Mouse (Mus musculus) ES-E14 (cell line): ENCODE results near the gene Asrgl1. TPM values are rescaled to one million over a fixed set of nuclear protein-coding genes. Genes with fewer than 3 reads are reported as not detected.
"Not testable (repeated sequence)": the region's sequence is repeated elsewhere in the genome, so short reads cannot be mapped to it uniquely, and the experiment has no call there.

Experiments
- DNase-seq: peaks from one replicate; pipeline ENCODE4 v3.0.0-alpha.2; 2013; ENCODE audit warnings: low read depth, low spot score
- H3K27ac ChIP-seq: 2 replicates; pipeline ENCODE4 v1.5.1; 2012; ENCODE audit warnings: low read depth, mild to moderate bottlenecking, low read length, moderate library complexity, mixed read lengths; ENCODE audit not compliant: poor library complexity, insufficient read depth, severe bottlenecking
- H3K36me3 ChIP-seq: 2 replicates; pipeline ENCODE4 v1.6.1; 2012; ENCODE audit warnings: mild to moderate bottlenecking, low read length, moderate library complexity, mixed read lengths; ENCODE audit not compliant: control insufficient read depth, poor library complexity, insufficient read depth, severe bottlenecking
- H3K4me1 ChIP-seq, 2 experiments: fragments of 150-350 bp in 1 of 2; sonication (generic) in 1 of 2; 2 replicates each; pipeline ENCODE4 v1.6.1; 2012; ENCODE audit warnings: low read length in 2 of 2, mild to moderate bottlenecking in 1 of 2, mixed read lengths in 1 of 2; ENCODE audit not compliant: control insufficient read depth in 2 of 2, insufficient read depth in 2 of 2, poor library complexity in 1 of 2
- H3K4me3 ChIP-seq, 2 experiments: fragments of 150-350 bp in 1 of 2; sonication (generic) in 1 of 2; 2 replicates each; pipeline ENCODE4 v1.5.1; 2012; ENCODE audit warnings: low read length in 2 of 2, low read depth in 1 of 2, mild to moderate bottlenecking in 1 of 2, mixed read lengths in 1 of 2; ENCODE audit not compliant: insufficient read depth in 1 of 2, poor library complexity in 1 of 2, severe bottlenecking in 1 of 2
- H3K9ac ChIP-seq: 2 replicates; pipeline ENCODE4 v1.6.1; 2012; ENCODE audit warnings: low read depth, mild to moderate bottlenecking, low read length, mixed read lengths; ENCODE audit not compliant: poor library complexity, insufficient read depth, severe bottlenecking
- H3K9me3 ChIP-seq: fragments of 150-350 bp; sonication (generic); 2 replicates; pipeline ENCODE4 v1.6.1; 2012; ENCODE audit warnings: low read depth, mild to moderate bottlenecking, low read length; ENCODE audit not compliant: control insufficient read depth, insufficient read depth
- CHD2 ChIP-seq: IDR thresholded peaks from 2 replicates; pipeline ENCODE4 v1.6.1; 2014; ENCODE audit warnings: mild to moderate bottlenecking, low read depth, low read length, inconsistent platforms
- HCFC1 ChIP-seq: IDR thresholded peaks from 2 replicates; pipeline ENCODE4 v1.6.1; 2012; ENCODE audit warnings: low read length, inconsistent platforms, borderline replicate concordance; ENCODE audit not compliant: insufficient read depth
- MAFK ChIP-seq: IDR thresholded peaks from 2 replicates; pipeline ENCODE4 v1.6.1; 2014; ENCODE audit warnings: mild to moderate bottlenecking, low read depth, low read length, inconsistent platforms; ENCODE audit not compliant: insufficient read depth
- ZC3H11A ChIP-seq: IDR thresholded peaks from 2 replicates; pipeline ENCODE4 v1.6.1; 2012; ENCODE audit warnings: low read depth, mild to moderate bottlenecking, inconsistent platforms, low read length, borderline replicate concordance
- ZNF384 ChIP-seq: IDR thresholded peaks from 2 replicates; pipeline ENCODE4 v1.6.1; 2012; ENCODE audit warnings: low read depth, low read length, inconsistent platforms
- in situ Hi-C, 2 experiments: fragments of 600-800 bp; cut with MboI; formaldehyde crosslinking; loops; one replicate each; pipeline ENCODE4 v1.15.1; 2025; ENCODE audit warnings: low sequenced_read_pairs in 2 of 2, inconsistent platforms in 1 of 2; ENCODE audit not compliant: unreplicated experiment in 2 of 2
- total RNA-seq: library from RNA; depleted of rRNA; stranded (reverse); fragments of 300-350 nt; gene quantifications from 2 replicates; pipeline ENCODE4 v1.2.3, GENCODE M21; 2012

Gene Asrgl1
- total RNA-seq, 1 experiment: 14.4 TPM

- H3K9me3 ChIP-seq: no peaks in the 10 kb centered on the region
- no peak overlapping the region for H3K4me3 ChIP-seq
- H3K36me3 ChIP-seq: no peaks in the 10 kb centered on the region
- DNase-seq: no peak
- TF ChIP-seq CHD2: no peak
- no peak for TF ChIP-seq ZC3H11A
- no peak overlapping the region for H3K27ac ChIP-seq
- no peaks in the 10 kb centered on the region for H3K4me1 ChIP-seq
- H3K9ac ChIP-seq: no peak overlapping the region
- in situ Hi-C loops: loop anchor here (10.0 to 25.0 kb wide), 3 partner anchors 103 to 235 kb away; partner anchors contain the start of genes Lrrn4cl (in 2 of the 2), Ahnak (in 1 of the 2) and Ubxn1 (in 1 of the 2)
Observed at GRCm38 (mm10) chr19:9090191-9090590, 45.2 kb downstream of the Asrgl1 start.

- no peaks in the 10 kb centered on the region for H3K9me3 ChIP-seq
- in situ Hi-C loops: loop anchor here (10.0 to 25.0 kb wide), 3 partner anchors 93 to 226 kb away; partner anchors contain the start of genes Ahnak (in 1 of the 2), Lrrn4cl (in 1 of the 2) and Ubxn1 (in 1 of the 2)
- no peaks in the 10 kb centered on the region for H3K36me3 ChIP-seq
- H3K9ac ChIP-seq: no peak within 1 kb of the TSS
- peaks cover 0 to 2% of the 10 kb centered on the region in 2 experiments; a peak in 1 of 4 replicates for H3K4me1 ChIP-seq
- no peak for TF ChIP-seq ZNF384
- TF ChIP-seq CHD2: no peak
- TF ChIP-seq MAFK: no peak
- no peak within 1 kb of the TSS for H3K27ac ChIP-seq
- no peak for DNase-seq
- no peak within 1 kb of the TSS for H3K4me3 ChIP-seq
Observed at GRCm38 (mm10) chr19:9087821-9088220, 47.6 kb downstream of the Asrgl1 start, which contains the start of gene Scgb1a1. Gene Scgb1a1, minus strand, starts transcription at chr19:9087958.

- H3K4me1 ChIP-seq, DNase-seq, H3K9me3 ChIP-seq, H3K9ac ChIP-seq, H3K4me3 ChIP-seq, H3K27ac ChIP-seq, H3K36me3 ChIP-seq: not testable (repeated sequence)
- in situ Hi-C loops: loop anchor here (10.0 to 25.0 kb wide), 3 partner anchors 89 to 222 kb away; partner anchors contain the start of genes Ahnak (in 1 of the 2), Lrrn4cl (in 1 of the 2) and Ubxn1 (in 1 of the 2)
Observed at GRCm38 (mm10) chr19:9083892-9084291, 51.5 kb downstream of the Asrgl1 start.

GRCm38 (mm10) chr19:9083010-9083355 is 52.5 kb downstream of the Asrgl1 start:
- Histone ChIP-seq H3K9ac (no peak overlapping the region), H3K4me1 (peaks cover 6 to 7% of the 10 kb centered on the region in 2 experiments; a peak in 3 of 4 replicates), H3K27ac (no peak overlapping the region), H3K9me3 (no peaks in the 10 kb centered on the region), H3K4me3 (peak overlapping the region in 1 of 2 experiments; percentile 43; a peak in 1 of 4 replicates), H3K36me3 (no peaks in the 10 kb centered on the region)
- in situ Hi-C loops: loop anchor here (10.0 to 25.0 kb wide), 3 partner anchors 88 to 221 kb away; partner anchors contain the start of genes Ahnak (in 1 of the 2), Lrrn4cl (in 1 of the 2) and Ubxn1 (in 1 of the 2)
- no peak for DNase-seq
- TF ChIP-seq ZNF384 (no peak), ZC3H11A (no peak), MAFK (no peak), CHD2 (no peak), HCFC1 (no peak)

- peak; percentile 77 for DNase-seq
- Histone ChIP-seq H3K36me3 (no peaks in the 10 kb centered on the region), H3K4me1 (peaks cover 6 to 9% of the 10 kb centered on the region in 2 experiments; a peak in 3 of 4 replicates), H3K27ac (no peak overlapping the region), H3K9me3 (no peaks in the 10 kb centered on the region), H3K9ac (no peak overlapping the region), H3K4me3 (peak overlapping the region in 1 of 2 experiments; percentile 45; a peak in 2 of 4 replicates)
- in situ Hi-C loops: loop anchor here (10.0 to 25.0 kb wide), 3 partner anchors 88 to 220 kb away; partner anchors contain the start of genes Ahnak (in 1 of the 2), Lrrn4cl (in 1 of the 2) and Ubxn1 (in 1 of the 2)
- TF ChIP-seq HCFC1 (0 out of 2 replicates have a peak, but pooled peaks have one; percentile 13), MAFK (no peak), ZNF384 (no peak), CHD2 (no peak), ZC3H11A (peak; percentile 97)
Observed at GRCm38 (mm10) chr19:9082191-9083009, 53.0 kb downstream of the Asrgl1 start.
